Mouse (Mus musculus) CD4-positive, CD25-positive, alpha-beta regulatory T cell, adult 2 months (primary cell): ENCODE data around the gene Endod1.
"Not testable (repeated sequence)": the region's sequence is repeated elsewhere in the genome, so short reads cannot be mapped to it uniquely, and the experiment has no call there.

ENCODE experiments used
- DNase-seq: peaks from one replicate; pipeline ENCODE4 v3.0.0-alpha.2; 2012; ENCODE audit warnings: low read depth, low spot score

The Endod1 gene

GRCm38 (mm10) chr9:14380386-14381285 is 671 bp downstream of the Endod1 start:
- DNase-seq: peak; percentile 86

GRCm38 (mm10) chr9:14379769-14380385 is 1.4 kb downstream of the Endod1 start:
- DNase-seq: no peak

- DNase-seq: no peak
Observed at GRCm38 (mm10) chr9:14378151-14378550, 3.2 kb downstream of the Endod1 start.

GRCm38 (mm10) chr9:14376149-14376548 is 5.2 kb downstream of the Endod1 start:
- peak; percentile 52 for DNase-seq

- DNase-seq: no peak
Observed at GRCm38 (mm10) chr9:14372440-14372839, 8.9 kb downstream of the Endod1 start.

- no peak for DNase-seq
Observed at GRCm38 (mm10) chr9:14369271-14369670, 12.0 kb downstream of the Endod1 start.

- peak; percentile 42 for DNase-seq
Observed at GRCm38 (mm10) chr9:14367850-14368249, 13.5 kb downstream of the Endod1 start.

GRCm38 (mm10) chr9:14365481-14366125 is 15.7 kb downstream of the Endod1 start:
- peak; percentile 43 for DNase-seq

- DNase-seq: no peak
Observed at GRCm38 (mm10) chr9:14364719-14365118, 16.6 kb downstream of the Endod1 start.

GRCm38 (mm10) chr9:14363540-14363939 is 17.8 kb downstream of the Endod1 start:
- peak; percentile 37 for DNase-seq

- DNase-seq: no peak
Observed at GRCm38 (mm10) chr9:14362068-14362768, 19.1 kb downstream of the Endod1 start.

- DNase-seq: no peak
Observed at GRCm38 (mm10) chr9:14357033-14357432, 24.3 kb downstream of the Endod1 start.

GRCm38 (mm10) chr9:14354852-14355251 is 26.5 kb downstream of the Endod1 start:
- no peak for DNase-seq

- peak; percentile 58 for DNase-seq
Observed at GRCm38 (mm10) chr9:14352337-14352736, 29.0 kb downstream of the Endod1 start.

GRCm38 (mm10) chr9:14350787-14351186 is 30.5 kb downstream of the Endod1 start:
- no peak for DNase-seq

- DNase-seq: no peak
Observed at GRCm38 (mm10) chr9:14349380-14349779, 31.9 kb downstream of the Endod1 start.

- peak; percentile 74 for DNase-seq
Observed at GRCm38 (mm10) chr9:14348416-14348815, 32.9 kb downstream of the Endod1 start.

- DNase-seq: not testable (repeated sequence)
Observed at GRCm38 (mm10) chr9:14345866-14346265, 35.4 kb downstream of the Endod1 start.

- peak; percentile 88 for DNase-seq
Observed at GRCm38 (mm10) chr9:14342041-14342668, 39.2 kb downstream of the Endod1 start.

- no peak for DNase-seq
Observed at GRCm38 (mm10) chr9:14338701-14339100, 42.6 kb downstream of the Endod1 start.

- DNase-seq: no peak
Observed at GRCm38 (mm10) chr9:14336901-14337300, 44.4 kb downstream of the Endod1 start.
